Mouse (Mus musculus) heart, embryonic 15.5 days (tissue): ENCODE data around the gene Hormad2. TPM values are rescaled to one million over a fixed set of nuclear protein-coding genes. Genes with fewer than 3 reads are reported as not detected.

ENCODE experiments used
- ATAC-seq: fragments of 200-750 bp; cut with Nextera tagmentation; replicated peaks from 2 replicates; pipeline ENCODE4 v1.8.0; 2017; ENCODE audit warnings: low read depth, moderate TSS enrichment; ENCODE audit not compliant: insufficient number of reproducible peaks, insufficient read depth, low FRiP score
- H3K27ac ChIP-seq: fragments of 300-500 bp; sonication (generic); 2 replicates; pipeline ENCODE4 v1.5.1; 2015; ENCODE audit warnings: mild to moderate bottlenecking, inconsistent platforms
- H3K27me3 ChIP-seq: fragments of 300-500 bp; sonication (generic); 2 replicates; pipeline ENCODE4 v1.6.1; 2015; ENCODE audit warnings: inconsistent platforms
- H3K36me3 ChIP-seq: fragments of 300-500 bp; sonication (generic); 2 replicates; pipeline ENCODE4 v1.6.1; 2015; ENCODE audit warnings: mild to moderate bottlenecking, inconsistent platforms
- H3K4me1 ChIP-seq: fragments of 300-500 bp; sonication (generic); replicated peaks from 2 replicates; pipeline ENCODE4 v1.6.1; 2015; ENCODE audit warnings: inconsistent platforms
- H3K4me2 ChIP-seq: fragments of 300-500 bp; sonication (generic); 2 replicates; pipeline ENCODE4 v1.6.1; 2015; ENCODE audit warnings: inconsistent platforms, mild to moderate bottlenecking, moderate library complexity
- H3K4me3 ChIP-seq: fragments of 300-500 bp; sonication (generic); 2 replicates; pipeline ENCODE4 v1.5.1; 2015; ENCODE audit warnings: mild to moderate bottlenecking, inconsistent platforms
- H3K9ac ChIP-seq: fragments of 300-500 bp; sonication (generic); 2 replicates; pipeline ENCODE4 v1.6.1; 2015; ENCODE audit warnings: mild to moderate bottlenecking, inconsistent platforms
- H3K9me3 ChIP-seq: fragments of 300-500 bp; sonication (generic); replicated peaks from 2 replicates; pipeline ENCODE4 v1.6.1; 2016; ENCODE audit warnings: inconsistent platforms
- WGBS: fragments of 180-500 bp; shearing (Covaris S2); methylation state at CpG from one replicate; pipeline ENCODE4 v1.1.7; 2015; ENCODE audit warnings: mixed read lengths; 5-methylcytosine and 5-hydroxymethylcytosine counted together
- polyA plus RNA-seq: library from polyadenylated mRNA; unstranded; fragments of >200 nt; fragmentation: Nextera tagmentation; extraction: Ambion mirVana; gene quantifications from 2 replicates; pipeline ENCODE4 v1.2.1, GENCODE M21; 2015

Gene Hormad2
- polyA plus RNA-seq, 1 experiment from 2014 or later, result 0.06 TPM

- H3K27ac ChIP-seq, result no peak overlapping the region
- H3K4me3 ChIP-seq, result no peak overlapping the region
- H3K4me2 ChIP-seq, result no peak overlapping the region
- H3K9me3 ChIP-seq, result no peaks in the 10 kb centered on the region
- H3K4me1 ChIP-seq, result no peaks in the 10 kb centered on the region
- H3K9ac ChIP-seq, result no peak overlapping the region
- no peaks in the 10 kb centered on the region for H3K27me3 ChIP-seq
- H3K36me3 ChIP-seq, result no peaks in the 10 kb centered on the region
- no peak for ATAC-seq
- WGBS, result 88% methylated on average over 1 of the region's 1 CpGs
Measured at GRCm38 (mm10) chr11:4467436-4467835, 26.5 kb upstream of the Hormad2 start.

GRCm38 (mm10) chr11:4466191-4466590, 25.3 kb upstream of the Hormad2 start:
- ATAC-seq, result no peak
- Histone ChIP-seq H3K27ac (no peak overlapping the region), H3K4me3 (no peak overlapping the region), H3K4me1 (no peaks in the 10 kb centered on the region), H3K9me3 (no peaks in the 10 kb centered on the region), H3K27me3 (no peaks in the 10 kb centered on the region), H3K4me2 (no peak overlapping the region), H3K36me3 (no peaks in the 10 kb centered on the region), H3K9ac (no peak overlapping the region)
- WGBS, result 60% methylated on average over 4 of the region's 4 CpGs

- no peaks in the 10 kb centered on the region for H3K9me3 ChIP-seq
- H3K4me3 ChIP-seq, result no peak overlapping the region
- H3K27ac ChIP-seq, result no peak overlapping the region
- no peaks in the 10 kb centered on the region for H3K4me1 ChIP-seq
- H3K27me3 ChIP-seq, result peaks cover 10% of the 10 kb centered on the region; the same call in 1 of the 2 replicates
- no peak overlapping the region for H3K9ac ChIP-seq
- no peaks in the 10 kb centered on the region for H3K36me3 ChIP-seq
- no peak for ATAC-seq
- WGBS, result 84% methylated on average over 4 of the region's 4 CpGs
- no peak overlapping the region for H3K4me2 ChIP-seq
Measured at GRCm38 (mm10) chr11:4464616-4465015, 23.7 kb upstream of the Hormad2 start.

- Histone ChIP-seq H3K27me3 (peaks cover 10% of the 10 kb centered on the region; the same call in 1 of the 2 replicates), H3K9ac (no peak overlapping the region)
Measured at GRCm38 (mm10) chr11:4464186-4464585, 23.3 kb upstream of the Hormad2 start.

GRCm38 (mm10) chr11:4462868-4463267, 22.0 kb upstream of the Hormad2 start:
- no peaks in the 10 kb centered on the region for H3K4me1 ChIP-seq
- no peak overlapping the region for H3K4me3 ChIP-seq
- peaks cover 10% of the 10 kb centered on the region; the same call in 1 of the 2 replicates for H3K27me3 ChIP-seq
- no peak overlapping the region for H3K27ac ChIP-seq
- H3K9me3 ChIP-seq, result no peaks in the 10 kb centered on the region
- WGBS, result 45% methylated on average over 2 of the region's 2 CpGs
- no peaks in the 10 kb centered on the region for H3K36me3 ChIP-seq
- no peak overlapping the region for H3K4me2 ChIP-seq
- no peak overlapping the region for H3K9ac ChIP-seq
- no peak for ATAC-seq

More at GRCm38 (mm10) chr11:4464186-4464585, 23.3 kb upstream of the Hormad2 start:
- H3K36me3 ChIP-seq, result no peaks in the 10 kb centered on the region
- no peak for ATAC-seq
- H3K27ac ChIP-seq, result no peak overlapping the region
- no peak overlapping the region for H3K4me2 ChIP-seq
- no peak overlapping the region for H3K4me3 ChIP-seq
- WGBS, result 92% methylated on average over 1 of the region's 1 CpGs
- H3K4me1 ChIP-seq, result no peaks in the 10 kb centered on the region
- no peaks in the 10 kb centered on the region for H3K9me3 ChIP-seq

- WGBS, result 16% methylated on average over 12 of the region's 12 CpGs
- H3K4me1 ChIP-seq, result no peaks in the 10 kb centered on the region
- no peak overlapping the region for H3K4me2 ChIP-seq
- no peaks in the 10 kb centered on the region for H3K9me3 ChIP-seq
- ATAC-seq, result no peak
- H3K27me3 ChIP-seq, result peaks cover 10% of the 10 kb centered on the region; the same call in 1 of the 2 replicates
- no peak overlapping the region for H3K9ac ChIP-seq
- no peak overlapping the region for H3K27ac ChIP-seq
- H3K36me3 ChIP-seq, result no peaks in the 10 kb centered on the region
- no peak overlapping the region for H3K4me3 ChIP-seq
Measured at GRCm38 (mm10) chr11:4461154-4461553, 20.2 kb upstream of the Hormad2 start.

GRCm38 (mm10) chr11:4460615-4461014, 19.7 kb upstream of the Hormad2 start:
- 45% methylated on average over 5 of the region's 5 CpGs for WGBS
- Histone ChIP-seq H3K9me3 (no peaks in the 10 kb centered on the region), H3K36me3 (no peaks in the 10 kb centered on the region), H3K27me3 (peaks cover 10% of the 10 kb centered on the region; the same call in 1 of the 2 replicates), H3K4me2 (no peak overlapping the region), H3K9ac (no peak overlapping the region), H3K4me3 (no peak overlapping the region), H3K27ac (no peak overlapping the region), H3K4me1 (no peaks in the 10 kb centered on the region)
- ATAC-seq, result no peak

- Histone ChIP-seq H3K4me3 (no peak overlapping the region), H3K27me3 (0 out of 2 replicates have a peak, but pooled peaks cover under 1% of the 10 kb centered on the region), H3K9ac (no peak overlapping the region), H3K4me1 (peaks cover 5% of the 10 kb centered on the region), H3K27ac (no peak overlapping the region), H3K36me3 (no peaks in the 10 kb centered on the region), H3K9me3 (no peaks in the 10 kb centered on the region), H3K4me2 (no peak overlapping the region)
- 70% methylated on average over 8 of the region's 8 CpGs for WGBS
- no peak for ATAC-seq
Measured at GRCm38 (mm10) chr11:4454895-4455535, 14.1 kb upstream of the Hormad2 start.

GRCm38 (mm10) chr11:4452467-4453184, 11.7 kb upstream of the Hormad2 start:
- no peaks in the 10 kb centered on the region for H3K27me3 ChIP-seq

GRCm38 (mm10) chr11:4451116-4451515, 10.2 kb upstream of the Hormad2 start:
- Histone ChIP-seq H3K9ac (no peak overlapping the region), H3K36me3 (no peaks in the 10 kb centered on the region), H3K4me3 (no peak overlapping the region), H3K4me2 (no peak overlapping the region), H3K27ac (no peak overlapping the region), H3K9me3 (no peaks in the 10 kb centered on the region), H3K4me1 (peaks cover 5% of the 10 kb centered on the region), H3K27me3 (no peaks in the 10 kb centered on the region)
- 21% methylated on average over 9 of the region's 9 CpGs for WGBS
- ATAC-seq, result no peak

More at GRCm38 (mm10) chr11:4452467-4453184, 11.7 kb upstream of the Hormad2 start:
- H3K9ac ChIP-seq, result no peak overlapping the region
- H3K4me3 ChIP-seq, result no peak overlapping the region
- peaks cover 5% of the 10 kb centered on the region for H3K4me1 ChIP-seq
- H3K9me3 ChIP-seq, result no peaks in the 10 kb centered on the region
- no peak overlapping the region for H3K4me2 ChIP-seq
- 69% methylated on average over 12 of the region's 12 CpGs for WGBS
- no peak for ATAC-seq
- no peak overlapping the region for H3K27ac ChIP-seq
- H3K36me3 ChIP-seq, result no peaks in the 10 kb centered on the region

- no peak for ATAC-seq
- Histone ChIP-seq H3K9me3 (no peaks in the 10 kb centered on the region), H3K4me2 (no peak overlapping the region), H3K4me1 (no peaks in the 10 kb centered on the region), H3K4me3 (no peak overlapping the region), H3K9ac (no peak overlapping the region), H3K36me3 (no peaks in the 10 kb centered on the region), H3K27me3 (no peaks in the 10 kb centered on the region), H3K27ac (no peak overlapping the region)
- 92% methylated on average over 9 of the region's 9 CpGs for WGBS
Measured at GRCm38 (mm10) chr11:4446195-4446868, 5.4 kb upstream of the Hormad2 start.
